Mouse (Mus musculus): ENCODE data around the gene Kif20b. TPM values are rescaled to one million over a fixed set of nuclear protein-coding genes. Genes with fewer than 3 reads are reported as not detected.

Kif20b gene
- total and polyA plus RNA-seq, 2 experiments from 2014 or later: 3.8 to 7.0 TPM

GRCm38 (mm10) chr19:34881160-34881559, 41.0 kb upstream of the Kif20b start:
- ATAC-seq (no peak), DNase-seq (ENCODE audit: low spot score) (no peak)
- WGBS: 82% methylated on average over 5 of the region's 5 CpGs
- Histone ChIP-seq H3K4me1 (ENCODE audit: insufficient read depth, low read length) (peaks cover 8% of the 10 kb centered on the region; the same call in 1 of the 2 replicates), H3K27ac (no peak overlapping the region), H3K9me3 (ENCODE audit: low read length) (no peaks in the 10 kb centered on the region), H3K4me2 (ENCODE audit: low read depth, low read length) (no peak overlapping the region), H3K4me3 (ENCODE audit: low read length) (no peak overlapping the region), H3K27me3 (ENCODE audit: insufficient read depth, low read length) (no peaks in the 10 kb centered on the region), H3K9ac (replicated peaks; ENCODE audit: low read length) (no peak overlapping the region), H3K36me3 (ENCODE audit: insufficient read depth, low read length) (no peaks in the 10 kb centered on the region)
- no peak for TF ChIP-seq CTCF (IDR thresholded peaks at IDR 0.05; ENCODE audit: low read depth)

- H3K9ac ChIP-seq (replicated peaks; ENCODE audit: low read length): no peak overlapping the region
- ATAC-seq: no peak
- WGBS: 83% methylated on average over 2 of the region's 2 CpGs
- no peak overlapping the region for H3K27ac ChIP-seq
- peaks cover 5% of the 10 kb centered on the region; the same call in 1 of the 2 replicates for H3K4me1 ChIP-seq (ENCODE audit: insufficient read depth, low read length)
- H3K9me3 ChIP-seq (ENCODE audit: low read length): no peaks in the 10 kb centered on the region
- no peak overlapping the region for H3K4me3 ChIP-seq (ENCODE audit: low read length)
- no peak for DNase-seq (ENCODE audit: low spot score)
- H3K36me3 ChIP-seq (ENCODE audit: insufficient read depth, low read length): no peaks in the 10 kb centered on the region
- no peaks in the 10 kb centered on the region for H3K27me3 ChIP-seq (ENCODE audit: insufficient read depth, low read length)
- no peak overlapping the region for H3K4me2 ChIP-seq (ENCODE audit: low read depth, low read length)
- no peak for TF ChIP-seq CTCF (IDR thresholded peaks at IDR 0.05; ENCODE audit: low read depth)
Observed at GRCm38 (mm10) chr19:34882443-34882842, 39.7 kb upstream of the Kif20b start.

- H3K9me3 ChIP-seq (ENCODE audit: low read length): no peaks in the 10 kb centered on the region
- no peak for DNase-seq (ENCODE audit: low spot score)
- no peak for TF ChIP-seq CTCF (IDR thresholded peaks at IDR 0.05; ENCODE audit: low read depth)
- no peaks in the 10 kb centered on the region for H3K27me3 ChIP-seq (ENCODE audit: insufficient read depth, low read length)
- no peak overlapping the region for H3K4me2 ChIP-seq (ENCODE audit: low read depth, low read length)
- no peak overlapping the region for H3K4me3 ChIP-seq (ENCODE audit: low read length)
- no peak for ATAC-seq
- H3K27ac ChIP-seq: no peak overlapping the region
- no peak overlapping the region for H3K9ac ChIP-seq (replicated peaks; ENCODE audit: low read length)
- 90% methylated on average over 3 of the region's 3 CpGs for WGBS
- H3K4me1 ChIP-seq (ENCODE audit: insufficient read depth, low read length): peaks cover 5% of the 10 kb centered on the region; the same call in 1 of the 2 replicates
- no peaks in the 10 kb centered on the region for H3K36me3 ChIP-seq (ENCODE audit: insufficient read depth, low read length)
Observed at GRCm38 (mm10) chr19:34883526-34884224, 38.5 kb upstream of the Kif20b start.

- Histone ChIP-seq H3K36me3 (ENCODE audit: insufficient read depth, low read length) (no peaks in the 10 kb centered on the region), H3K4me1 (ENCODE audit: insufficient read depth, low read length) (no peaks in the 10 kb centered on the region), H3K4me3 (ENCODE audit: low read length) (no peak overlapping the region), H3K4me2 (ENCODE audit: low read depth, low read length) (no peak overlapping the region), H3K9ac (replicated peaks; ENCODE audit: low read length) (no peak overlapping the region), H3K27me3 (ENCODE audit: insufficient read depth, low read length) (no peaks in the 10 kb centered on the region), H3K27ac (no peak overlapping the region), H3K9me3 (ENCODE audit: low read length) (no peaks in the 10 kb centered on the region)
- 85% methylated on average over 4 of the region's 4 CpGs for WGBS
- no peak for TF ChIP-seq CTCF (IDR thresholded peaks at IDR 0.05; ENCODE audit: low read depth)
- no peak for DNase-seq (ENCODE audit: low spot score)
- no peak for ATAC-seq
Observed at GRCm38 (mm10) chr19:34886324-34886723, 35.8 kb upstream of the Kif20b start.

- TF ChIP-seq CTCF (IDR thresholded peaks at IDR 0.05; ENCODE audit: low read depth): no peak
- ATAC-seq (no peak), DNase-seq (ENCODE audit: low spot score) (no peak)
- no peaks in the 10 kb centered on the region for H3K36me3 ChIP-seq (ENCODE audit: insufficient read depth, low read length)
- H3K4me1 ChIP-seq (ENCODE audit: insufficient read depth, low read length): no peaks in the 10 kb centered on the region
- no peak overlapping the region for H3K9ac ChIP-seq (replicated peaks; ENCODE audit: low read length)
- no peaks in the 10 kb centered on the region for H3K27me3 ChIP-seq (ENCODE audit: insufficient read depth, low read length)
- no peak overlapping the region for H3K4me2 ChIP-seq (ENCODE audit: low read depth, low read length)
- no peak overlapping the region for H3K4me3 ChIP-seq (ENCODE audit: low read length)
- 73% methylated on average over 3 of the region's 3 CpGs for WGBS
- H3K27ac ChIP-seq: no peak overlapping the region
- no peaks in the 10 kb centered on the region for H3K9me3 ChIP-seq (ENCODE audit: low read length)
Observed at GRCm38 (mm10) chr19:34890981-34891380, 31.2 kb upstream of the Kif20b start.

GRCm38 (mm10) chr19:34891590-34891989, 30.6 kb upstream of the Kif20b start:
- H3K27me3 ChIP-seq (ENCODE audit: insufficient read depth, low read length): no peaks in the 10 kb centered on the region
- DNase-seq (ENCODE audit: low spot score) (no peak), ATAC-seq (no peak)
- no peak overlapping the region for H3K4me2 ChIP-seq (ENCODE audit: low read depth, low read length)
- H3K9ac ChIP-seq (replicated peaks; ENCODE audit: low read length): no peak overlapping the region
- no peak for TF ChIP-seq CTCF (IDR thresholded peaks at IDR 0.05; ENCODE audit: low read depth)
- no peak overlapping the region for H3K27ac ChIP-seq
- WGBS: 83% methylated on average over 1 of the region's 1 CpGs
- no peak overlapping the region for H3K4me3 ChIP-seq (ENCODE audit: low read length)
- no peaks in the 10 kb centered on the region for H3K4me1 ChIP-seq (ENCODE audit: insufficient read depth, low read length)
- H3K36me3 ChIP-seq (ENCODE audit: insufficient read depth, low read length): no peaks in the 10 kb centered on the region
- no peaks in the 10 kb centered on the region for H3K9me3 ChIP-seq (ENCODE audit: low read length)

- ATAC-seq (no peak), DNase-seq (ENCODE audit: low spot score) (no peak)
- no peaks in the 10 kb centered on the region for H3K27me3 ChIP-seq (ENCODE audit: insufficient read depth, low read length)
- H3K9me3 ChIP-seq (ENCODE audit: low read length): no peaks in the 10 kb centered on the region
- no peak overlapping the region for H3K27ac ChIP-seq
- TF ChIP-seq CTCF (IDR thresholded peaks at IDR 0.05; ENCODE audit: low read depth): no peak
- no peaks in the 10 kb centered on the region for H3K4me1 ChIP-seq (ENCODE audit: insufficient read depth, low read length)
- 93% methylated on average over 4 of the region's 4 CpGs for WGBS
- no peak overlapping the region for H3K4me2 ChIP-seq (ENCODE audit: low read depth, low read length)
- no peaks in the 10 kb centered on the region for H3K36me3 ChIP-seq (ENCODE audit: insufficient read depth, low read length)
- H3K9ac ChIP-seq (replicated peaks; ENCODE audit: low read length): no peak overlapping the region
- no peak overlapping the region for H3K4me3 ChIP-seq (ENCODE audit: low read length)
Observed at GRCm38 (mm10) chr19:34895082-34895481, 27.1 kb upstream of the Kif20b start.

Data from hindbrain, postnatal 0 days (tissue).